16 mouse cellular contexts compared by ENCODE assay signal in the genomic region with DNA sequence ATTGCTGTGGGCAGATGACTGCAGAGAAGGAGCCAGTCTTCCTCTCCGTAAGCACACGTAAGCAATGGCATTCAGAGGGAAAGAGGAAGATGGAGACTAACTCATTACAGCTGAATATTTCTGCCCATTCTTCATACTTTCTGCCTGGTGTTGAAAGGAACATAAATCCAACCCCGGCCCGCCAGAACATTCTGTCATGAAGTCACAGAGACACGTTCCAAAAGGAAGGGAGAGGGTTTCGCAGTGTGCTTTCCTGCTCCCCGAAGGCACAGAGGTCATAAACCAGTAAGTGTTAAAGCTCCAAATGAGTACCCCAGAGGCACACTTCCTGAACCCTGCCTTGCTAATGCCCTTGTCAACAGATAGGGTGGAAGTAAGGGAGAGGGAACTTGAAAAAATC.
"Had no signal": no experiment of that assay in that cellular context is flagged by ENCODE, and none has a peak within 500 bp of the region (broad histone marks: within the 10 kb centered on the region; RNA-seq: fewer than 3 reads in every experiment).

No protein-coding gene starts in this region.

- H3K9ac ChIP-seq: intestine, embryonic 15.5 days; kidney, embryonic 15.5 days; limb, embryonic 12.5 days; liver, embryonic 13.5 days; lung, embryonic 15.5 days had no signal

- H3K4me1 ChIP-seq: intestine, embryonic 15.5 days; liver, embryonic 13.5 days had no signal

- DNase-seq: kidney, adult 11 months; kidney, postnatal 10 days; kidney, postnatal 4 days; liver, embryonic 13.5 days; lung, postnatal 10 days; lung, postnatal 36 days; midbrain, embryonic 14.5 days; spleen, adult 18-20 months; thymus, adult 18-20 months; thymus, postnatal 36 days had no signal

- H3K27ac ChIP-seq: intestine, embryonic 15.5 days; kidney, embryonic 15.5 days; limb, embryonic 12.5 days; liver, embryonic 13.5 days; lung, embryonic 15.5 days had no signal

- H3K9me3 ChIP-seq: intestine, embryonic 15.5 days; kidney, embryonic 15.5 days; limb, embryonic 12.5 days; liver, embryonic 13.5 days; lung, embryonic 15.5 days had no signal

- H3K4me2 ChIP-seq: intestine, embryonic 15.5 days; kidney, embryonic 15.5 days; limb, embryonic 12.5 days; liver, embryonic 13.5 days; lung, embryonic 15.5 days; midbrain, embryonic 11.5 days had no signal

- H3K27me3 ChIP-seq: intestine, embryonic 15.5 days; kidney, embryonic 15.5 days; liver, embryonic 13.5 days; lung, embryonic 15.5 days had no signal

- ATAC-seq: intestine, embryonic 15.5 days had no signal

- H3K4me3 ChIP-seq: intestine, embryonic 15.5 days; kidney, embryonic 15.5 days; limb, embryonic 12.5 days; liver, embryonic 13.5 days; lung, embryonic 15.5 days; megakaryocyte, embryonic 14.5 days had no signal

- H3K36me3 ChIP-seq: intestine, embryonic 15.5 days; kidney, embryonic 15.5 days; limb, embryonic 12.5 days; liver, embryonic 13.5 days; lung, embryonic 15.5 days had no signal
